Mouse (Mus musculus) MEL (cell line): Measurements from ENCODE around the gene Ckap4. TPM values are rescaled to one million over a fixed set of nuclear protein-coding genes. Genes with fewer than 3 reads are reported as not detected.

Source experiments
- DNase-seq: peaks from one replicate; pipeline ENCODE4 v3.0.0; 2011; ENCODE audit warnings: low read depth, low spot score
- H3K27ac ChIP-seq: 2 replicates; pipeline ENCODE4 v1.5.1; 2012; ENCODE audit warnings: low read depth, mild to moderate bottlenecking, control low read depth, low read length, moderate library complexity; ENCODE audit not compliant: control insufficient read depth
- H3K27me3 ChIP-seq, 2 experiments: fragments of 150-350 bp in 1 of 2; sonication (generic) in 1 of 2; 2 replicates each; pipeline ENCODE4 v1.6.1; 2012; ENCODE audit warnings: low read length in 2 of 2, mild to moderate bottlenecking in 2 of 2, improper control_type of control experiment in 1 of 2, moderate library complexity in 1 of 2; ENCODE audit not compliant: insufficient read depth in 2 of 2, control insufficient read depth in 1 of 2
- H3K36me3 ChIP-seq, 2 experiments: 2 replicates each; pipeline ENCODE4 v1.6.1; 2012 to 2014; ENCODE audit warnings: low read length in 2 of 2, improper control_type of control experiment in 1 of 2, inconsistent platforms in 1 of 2, mild to moderate bottlenecking in 1 of 2; ENCODE audit not compliant: insufficient read depth in 2 of 2, control insufficient read depth in 1 of 2
- H3K4me1 ChIP-seq, 2 experiments: fragments of 150-350 bp in 1 of 2; sonication (generic) in 1 of 2; 2 replicates each; pipeline ENCODE4 v1.6.1; 2012; ENCODE audit warnings: low read length in 2 of 2, improper control_type of control experiment in 1 of 2, mild to moderate bottlenecking in 1 of 2; ENCODE audit not compliant: insufficient read depth in 2 of 2, control insufficient read depth in 1 of 2
- H3K4me3 ChIP-seq, 2 experiments: fragments of 150-350 bp in 1 of 2; sonication (generic) in 1 of 2; 2 replicates each; pipeline ENCODE4 v1.5.1; 2012; ENCODE audit warnings: low read depth in 2 of 2, low read length in 2 of 2, mild to moderate bottlenecking in 2 of 2, moderate library complexity in 2 of 2, control low read depth in 1 of 2, improper control_type of control experiment in 1 of 2; ENCODE audit not compliant: control insufficient read depth in 1 of 2, insufficient read depth in 1 of 2
- H3K79me2 ChIP-seq: 2 replicates; pipeline ENCODE4 v1.6.1; 2012; ENCODE audit warnings: mild to moderate bottlenecking, low read length, moderate library complexity; ENCODE audit not compliant: control insufficient read depth, poor library complexity, insufficient read depth
- H3K9ac ChIP-seq: 2 replicates; pipeline ENCODE4 v1.6.1; 2012; ENCODE audit warnings: low read depth, mild to moderate bottlenecking, control low read depth, low read length, moderate library complexity; ENCODE audit not compliant: control insufficient read depth, poor library complexity, severe bottlenecking
- H3K9me3 ChIP-seq: fragments of 150-350 bp; sonication (generic); replicated peaks from 2 replicates; pipeline ENCODE4 v1.6.1; 2012; ENCODE audit warnings: mild to moderate bottlenecking, low read length, improper control_type of control experiment, moderate library complexity; ENCODE audit not compliant: insufficient read depth
- BHLHE40 ChIP-seq: IDR thresholded peaks from 2 replicates; pipeline ENCODE4 v1.6.1; 2012; ENCODE audit warnings: low read depth, mild to moderate bottlenecking, inconsistent platforms, low read length, improper control_type of control experiment, borderline replicate concordance
- CHD1 ChIP-seq: IDR thresholded peaks from 2 replicates; pipeline ENCODE4 v1.6.1; 2012; ENCODE audit warnings: low read depth, mild to moderate bottlenecking, inconsistent platforms, low read length, improper control_type of control experiment
- CHD2 ChIP-seq: IDR thresholded peaks from 2 replicates; pipeline ENCODE4 v1.6.1; 2011; ENCODE audit warnings: low read length, improper control_type of control experiment
- CTCF ChIP-seq, 3 experiments: IDR thresholded peaks in 2 of 3; conservative IDR thresholded peaks in 1 of 3; 2 replicates each; pipeline ENCODE4 v1.5.1; 2011 to 2012; ENCODE audit warnings: low read length in 3 of 3, low read depth in 2 of 3, mild to moderate bottlenecking in 2 of 3, improper control_type of control experiment in 1 of 3, inconsistent platforms in 1 of 3, mixed read lengths in 1 of 3, moderate library complexity in 1 of 3; ENCODE audit not compliant: control insufficient read depth in 1 of 3, insufficient read depth in 1 of 3, poor library complexity in 1 of 3, severe bottlenecking in 1 of 3
- E2F4 ChIP-seq: IDR thresholded peaks from 2 replicates; pipeline ENCODE4 v1.6.1; 2011; ENCODE audit warnings: low read depth, low read length, improper control_type of control experiment, borderline replicate concordance
- EP300 ChIP-seq, 2 experiments: IDR thresholded peaks; 2 replicates each; pipeline ENCODE4 v1.6.1; 2011; ENCODE audit warnings: improper control_type of control experiment in 2 of 2, low read length in 2 of 2, low read depth in 1 of 2, mild to moderate bottlenecking in 1 of 2
- HCFC1 ChIP-seq: IDR thresholded peaks from 2 replicates; pipeline ENCODE4 v1.6.1; 2012; ENCODE audit warnings: low read depth, mild to moderate bottlenecking, inconsistent platforms, low read length, improper control_type of control experiment, moderate library complexity
- JUND ChIP-seq: IDR thresholded peaks from 2 replicates; pipeline ENCODE4 v1.6.1; 2011; ENCODE audit warnings: low read depth, mild to moderate bottlenecking, improper control_type of control experiment, low read length
- KAT2A ChIP-seq: conservative IDR thresholded peaks from 2 replicates; pipeline ENCODE4 v1.6.1; 2012; ENCODE audit warnings: low read depth, low read length, improper control_type of control experiment, inconsistent platforms
- MAX ChIP-seq: IDR thresholded peaks from 2 replicates; pipeline ENCODE4 v1.6.1; 2011; ENCODE audit warnings: low read length, improper control_type of control experiment
- MEF2A ChIP-seq: IDR thresholded peaks from 2 replicates; pipeline ENCODE4 v1.6.1; 2014; ENCODE audit warnings: low read depth, mild to moderate bottlenecking, inconsistent platforms, low read length, improper control_type of control experiment; ENCODE audit not compliant: poor library complexity, insufficient replicate concordance, severe bottlenecking; ENCODE audit errors: extremely low read depth
- MYC ChIP-seq: IDR thresholded peaks from 2 replicates; pipeline ENCODE4 v1.6.1; 2011; ENCODE audit warnings: low read depth, mild to moderate bottlenecking, low read length, improper control_type of control experiment, moderate library complexity
- NELFE ChIP-seq: IDR thresholded peaks from 2 replicates; pipeline ENCODE4 v1.6.1; 2011; ENCODE audit warnings: low read depth, low read length, improper control_type of control experiment
- NRF1 ChIP-seq: IDR thresholded peaks from 2 replicates; pipeline ENCODE4 v1.6.1; 2014; ENCODE audit warnings: low read depth, mild to moderate bottlenecking, inconsistent platforms, low read length, improper control_type of control experiment, moderate library complexity; ENCODE audit not compliant: poor library complexity, insufficient read depth, severe bottlenecking
- POLR2A ChIP-seq, 2 experiments: IDR thresholded peaks; 2 replicates each; pipeline ENCODE4 v1.6.1; 2011 to 2012; ENCODE audit warnings: low read length in 2 of 2, mild to moderate bottlenecking in 2 of 2, control low read depth in 1 of 2, improper control_type of control experiment in 1 of 2, low read depth in 1 of 2, moderate library complexity in 1 of 2; ENCODE audit not compliant: control insufficient read depth in 1 of 2, insufficient read depth in 1 of 2, poor library complexity in 1 of 2
- POLR2AphosphoS2 ChIP-seq: IDR thresholded peaks from 2 replicates; pipeline ENCODE4 v1.6.1; 2011; ENCODE audit warnings: low read length, improper control_type of control experiment
- RCOR1 ChIP-seq: IDR thresholded peaks from 2 replicates; pipeline ENCODE4 v1.6.1; 2012; ENCODE audit warnings: low read depth, mild to moderate bottlenecking, inconsistent platforms, low read length, improper control_type of control experiment
- SIN3A ChIP-seq: IDR thresholded peaks from 2 replicates; pipeline ENCODE4 v1.6.1; 2012; ENCODE audit warnings: low read length, improper control_type of control experiment, inconsistent platforms
- SMC3 ChIP-seq: IDR thresholded peaks from 2 replicates; pipeline ENCODE4 v1.6.1; 2011; ENCODE audit warnings: low read depth, low read length, improper control_type of control experiment
- TBP ChIP-seq: IDR thresholded peaks from 2 replicates; pipeline ENCODE4 v1.8.0; 2011; ENCODE audit warnings: low read depth, low read length, improper control_type of control experiment
- USF1 ChIP-seq: IDR thresholded peaks from 2 replicates; pipeline ENCODE4 v1.6.1; 2014; ENCODE audit warnings: low read depth, mild to moderate bottlenecking, inconsistent platforms, low read length, improper control_type of control experiment, moderate library complexity
- ZKSCAN1 ChIP-seq: IDR thresholded peaks from 2 replicates; pipeline ENCODE4 v1.6.1; 2012; ENCODE audit warnings: low read depth, mild to moderate bottlenecking, inconsistent platforms, low read length, improper control_type of control experiment, moderate library complexity
- ZNF384 ChIP-seq: IDR thresholded peaks from 2 replicates; pipeline ENCODE4 v1.6.1; 2012; ENCODE audit warnings: low read depth, mild to moderate bottlenecking, inconsistent platforms, low read length, improper control_type of control experiment
- polyA plus RNA-seq, 2 experiments: library from polyadenylated mRNA; stranded (reverse) in 1 of 2; unstranded in 1 of 2; fragments of >175 nt in 1 of 2; fragments of >200 nt in 1 of 2; gene quantifications; 2 replicates each; pipeline versions ENCODE4 v1.2.1 to v1.2.4; 2012; ENCODE audit warnings: low replicate concordance in 2 of 2, low read depth in 1 of 2; ENCODE audit not compliant: insufficient read length in 2 of 2, insufficient read depth in 1 of 2, missing spikeins in 1 of 2
- total RNA-seq: library from RNA; depleted of rRNA; stranded (reverse); fragments of 300-350 nt; gene quantifications from 2 replicates; pipeline ENCODE4 v1.2.3, GENCODE M21; 2012

Ckap4 gene
- total and polyA plus RNA-seq, 3 experiments, result 1.0 to 5.2 TPM; not detected in 1

- no peaks in the 10 kb centered on the region for H3K9me3 ChIP-seq
- H3K27me3 ChIP-seq, result 0 out of 4 replicates have a peak, but pooled peaks cover 0 to 2% of the 10 kb centered on the region in 2 experiments
- no peak overlapping the region for H3K4me3 ChIP-seq
- H3K4me1 ChIP-seq, result peaks cover 0 to 15% of the 10 kb centered on the region in 2 experiments; a peak in 2 of 4 replicates
- no peaks in the 10 kb centered on the region; the same call in 1 of the 2 replicates for H3K79me2 ChIP-seq
- DNase-seq, result no peak
- no peak overlapping the region for H3K27ac ChIP-seq
- TF ChIP-seq MYC (no peak), CHD2 (no peak), MEF2A (no peak), EP300 (IDR thresholded peaks at IDR 0.05; ENCODE audit: low read depth in 1 of 2, low read length in 2 of 2) (no peak), HCFC1 (no peak), RCOR1 (no peak), POLR2AphosphoS2 (no peak), KAT2A (no peak), NRF1 (no peak)
- peaks cover 0 to 10% of the 10 kb centered on the region in 2 experiments; a peak in 2 of 4 replicates for H3K36me3 ChIP-seq
- H3K9ac ChIP-seq, result no peak overlapping the region
Measured at GRCm38 (mm10) chr10:84480667-84481326, 53.1 kb downstream of the Ckap4 start.

GRCm38 (mm10) chr10:84480146-84480545 is 53.7 kb downstream of the Ckap4 start:
- TF ChIP-seq POLR2A (IDR thresholded peaks at IDR 0.05; ENCODE audit: control insufficient read depth in 1 of 2, insufficient read depth in 1 of 2, low read depth in 1 of 2, low read length in 2 of 2, poor library complexity in 1 of 2), result no peak
- TF ChIP-seq E2F4, result no peak
- TF ChIP-seq HCFC1, result no peak
- TF ChIP-seq MEF2A, result no peak
- no peak for TF ChIP-seq NRF1
- TF ChIP-seq CHD1, result no peak
- no peak for TF ChIP-seq RCOR1
- TF ChIP-seq SMC3, result no peak
- no peak for TF ChIP-seq USF1
- no peak for TF ChIP-seq TBP
- no peak for TF ChIP-seq BHLHE40
- TF ChIP-seq EP300 (IDR thresholded peaks at IDR 0.05; ENCODE audit: low read depth in 1 of 2, low read length in 2 of 2), result no peak
- no peak for TF ChIP-seq MAX
- no peak for TF ChIP-seq CTCF (IDR thresholded peaks at IDR 0.05 in 2 of 3, conservative IDR thresholded peaks at IDR 0.05 in 1 of 3; ENCODE audit: control insufficient read depth in 1 of 3, insufficient read depth in 1 of 3, low read depth in 2 of 3, low read length in 3 of 3, poor library complexity in 1 of 3, severe bottlenecking in 1 of 3)
- no peak for TF ChIP-seq NELFE
- no peak for TF ChIP-seq ZNF384
- TF ChIP-seq ZKSCAN1, result no peak
- no peak for TF ChIP-seq SIN3A
- no peak for TF ChIP-seq JUND
- peaks cover 0 to 10% of the 10 kb centered on the region in 2 experiments; a peak in 2 of 4 replicates for H3K36me3 ChIP-seq

More at GRCm38 (mm10) chr10:84480146-84480545, 53.7 kb downstream of the Ckap4 start:
- no peak overlapping the region for H3K4me3 ChIP-seq
- H3K27ac ChIP-seq, result no peak overlapping the region
- H3K27me3 ChIP-seq, result 0 out of 4 replicates have a peak, but pooled peaks cover 0 to 2% of the 10 kb centered on the region in 2 experiments
- no peaks in the 10 kb centered on the region; the same call in 1 of the 2 replicates for H3K79me2 ChIP-seq
- H3K9me3 ChIP-seq, result no peaks in the 10 kb centered on the region
- no peak for DNase-seq
- peaks cover 0 to 15% of the 10 kb centered on the region in 2 experiments; a peak in 2 of 4 replicates for H3K4me1 ChIP-seq
- H3K9ac ChIP-seq, result no peak overlapping the region
